Mouse (Mus musculus) embryo, embryonic 9.5 days (tissue): ENCODE results near the gene Baz1b.

Experiments used
- DNase-seq: peaks from one replicate; pipeline ENCODE4 v3.0.0-alpha.2; 2017; ENCODE audit errors: extremely low spot score

Baz1b gene

GRCm38 (mm10) chr5:135274663-135275396, 87.8 kb downstream of the Baz1b start:
- DNase-seq = peak; percentile 61

GRCm38 (mm10) chr5:135276597-135276996, 89.5 kb downstream of the Baz1b start:
- peak; percentile 60 for DNase-seq

- DNase-seq = no peak
Measured at GRCm38 (mm10) chr5:135280226-135280625, 93.2 kb downstream of the Baz1b start.

- DNase-seq = no peak
Measured at GRCm38 (mm10) chr5:135285211-135285610, 98.1 kb downstream of the Baz1b start.

- peak; percentile 79 for DNase-seq
Measured at GRCm38 (mm10) chr5:135286185-135286584, 99.1 kb downstream of the Baz1b start.

GRCm38 (mm10) chr5:135286926-135287325, 99.9 kb downstream of the Baz1b start:
- DNase-seq = no peak

GRCm38 (mm10) chr5:135290703-135291102, 103.6 kb downstream of the Baz1b start:
- DNase-seq = no peak

GRCm38 (mm10) chr5:135291193-135291592, 104.1 kb downstream of the Baz1b start:
- no peak for DNase-seq

- DNase-seq = no peak
Measured at GRCm38 (mm10) chr5:135292001-135292400, 104.9 kb downstream of the Baz1b start.
